Mouse (Mus musculus): ENCODE data around the gene Myo10. TPM values are rescaled to one million over a fixed set of nuclear protein-coding genes. Genes with fewer than 3 reads are reported as not detected.

Gene Myo10
- polyA plus RNA-seq, 1 experiment from 2014 or later: 24.4 TPM

- no peak overlapping the region for H3K9ac ChIP-seq
- no peaks in the 10 kb centered on the region for H3K36me3 ChIP-seq (replicated peaks; ENCODE audit: control insufficient read depth, insufficient read depth)
- ATAC-seq (ENCODE audit: low FRiP score) (no peak), DNase-seq (ENCODE audit: low spot score) (no peak)
- 52% methylated on average over 8 of the region's 8 CpGs for WGBS
- H3K4me2 ChIP-seq (replicated peaks): no peak overlapping the region
- no peaks in the 10 kb centered on the region for H3K27me3 ChIP-seq (ENCODE audit: control insufficient read depth, insufficient read depth, low read length)
- no peak overlapping the region for H3K27ac ChIP-seq
- H3K9me3 ChIP-seq (ENCODE audit: control insufficient read depth, low read length): no peaks in the 10 kb centered on the region
- no peak overlapping the region for H3K4me3 ChIP-seq (replicated peaks; ENCODE audit: low read length)
- H3K4me1 ChIP-seq (replicated peaks; ENCODE audit: control insufficient read depth, insufficient read depth, low read length): no peaks in the 10 kb centered on the region
Observed at GRCm38 (mm10) chr15:25662833-25663519, 40.7 kb downstream of the Myo10 start.

GRCm38 (mm10) chr15:25669283-25670247 is 47.2 kb downstream of the Myo10 start:
- ATAC-seq (ENCODE audit: low FRiP score) (no peak), DNase-seq (ENCODE audit: low spot score) (no peak)
- Histone ChIP-seq H3K4me1 (replicated peaks; ENCODE audit: control insufficient read depth, insufficient read depth, low read length) (0 out of 2 replicates have a peak, but pooled peaks cover 19% of the 10 kb centered on the region), H3K9ac (no peak overlapping the region), H3K36me3 (replicated peaks; ENCODE audit: control insufficient read depth, insufficient read depth) (no peaks in the 10 kb centered on the region), H3K4me2 (replicated peaks) (no peak overlapping the region), H3K9me3 (ENCODE audit: control insufficient read depth, low read length) (no peaks in the 10 kb centered on the region), H3K4me3 (replicated peaks; ENCODE audit: low read length) (no peak overlapping the region), H3K27me3 (ENCODE audit: control insufficient read depth, insufficient read depth, low read length) (no peaks in the 10 kb centered on the region), H3K27ac (no peak overlapping the region)
- 58% methylated on average over 16 of the region's 16 CpGs for WGBS

GRCm38 (mm10) chr15:25673231-25673980 is 51.1 kb downstream of the Myo10 start:
- WGBS: 34% methylated on average over 6 of the region's 6 CpGs
- peaks cover 24% of the 10 kb centered on the region; the same call in 1 of the 2 replicates for H3K4me1 ChIP-seq (replicated peaks; ENCODE audit: control insufficient read depth, insufficient read depth, low read length)

GRCm38 (mm10) chr15:25674099-25674931 is 52.0 kb downstream of the Myo10 start:
- DNase-seq (ENCODE audit: low spot score): no peak
- 42% methylated on average over 17 of the region's 17 CpGs for WGBS
- Histone ChIP-seq H3K36me3 (replicated peaks; ENCODE audit: control insufficient read depth, insufficient read depth) (no peaks in the 10 kb centered on the region), H3K9me3 (ENCODE audit: control insufficient read depth, low read length) (no peaks in the 10 kb centered on the region), H3K27me3 (ENCODE audit: control insufficient read depth, insufficient read depth, low read length) (no peaks in the 10 kb centered on the region), H3K4me2 (replicated peaks) (no peak overlapping the region), H3K27ac (peak overlapping the region; percentile 18; the same call in 1 of the 2 replicates), H3K4me1 (replicated peaks; ENCODE audit: control insufficient read depth, insufficient read depth, low read length) (peaks cover 17% of the 10 kb centered on the region; the same call in 1 of the 2 replicates), H3K9ac (no peak overlapping the region), H3K4me3 (replicated peaks; ENCODE audit: low read length) (no peak overlapping the region)
- ATAC-seq (ENCODE audit: low FRiP score): peak; percentile 25; the same call in 1 of the 2 replicates

More at GRCm38 (mm10) chr15:25673231-25673980, 51.1 kb downstream of the Myo10 start:
- DNase-seq (ENCODE audit: low spot score): no peak
- Histone ChIP-seq H3K4me2 (replicated peaks) (no peak overlapping the region), H3K9me3 (ENCODE audit: control insufficient read depth, low read length) (no peaks in the 10 kb centered on the region), H3K27ac (peak overlapping the region; percentile 18), H3K9ac (no peak overlapping the region), H3K36me3 (replicated peaks; ENCODE audit: control insufficient read depth, insufficient read depth) (no peaks in the 10 kb centered on the region), H3K4me3 (replicated peaks; ENCODE audit: low read length) (no peak overlapping the region), H3K27me3 (ENCODE audit: control insufficient read depth, insufficient read depth, low read length) (no peaks in the 10 kb centered on the region)
- ATAC-seq (ENCODE audit: low FRiP score): peak; percentile 19; the same call in 1 of the 2 replicates

GRCm38 (mm10) chr15:25674932-25675250 is 52.6 kb downstream of the Myo10 start:
- DNase-seq (ENCODE audit: low spot score) (no peak), ATAC-seq (ENCODE audit: low FRiP score) (no peak)
- 82% methylated on average over 4 of the region's 4 CpGs for WGBS
- Histone ChIP-seq H3K36me3 (replicated peaks; ENCODE audit: control insufficient read depth, insufficient read depth) (no peaks in the 10 kb centered on the region), H3K9me3 (ENCODE audit: control insufficient read depth, low read length) (no peaks in the 10 kb centered on the region), H3K4me1 (replicated peaks; ENCODE audit: control insufficient read depth, insufficient read depth, low read length) (peaks cover 17% of the 10 kb centered on the region; the same call in 1 of the 2 replicates), H3K4me3 (replicated peaks; ENCODE audit: low read length) (no peak overlapping the region), H3K9ac (no peak overlapping the region), H3K27ac (no peak overlapping the region), H3K4me2 (replicated peaks) (no peak overlapping the region), H3K27me3 (ENCODE audit: control insufficient read depth, insufficient read depth, low read length) (no peaks in the 10 kb centered on the region)

GRCm38 (mm10) chr15:25675359-25675758 is 53.0 kb downstream of the Myo10 start:
- no peak for ATAC-seq (ENCODE audit: low FRiP score)

GRCm38 (mm10) chr15:25676056-25676785 is 53.9 kb downstream of the Myo10 start:
- Histone ChIP-seq H3K4me3 (replicated peaks; ENCODE audit: low read length) (no peak overlapping the region), H3K27me3 (ENCODE audit: control insufficient read depth, insufficient read depth, low read length) (no peaks in the 10 kb centered on the region), H3K4me2 (replicated peaks) (no peak overlapping the region), H3K9me3 (ENCODE audit: control insufficient read depth, low read length) (no peaks in the 10 kb centered on the region), H3K36me3 (replicated peaks; ENCODE audit: control insufficient read depth, insufficient read depth) (no peaks in the 10 kb centered on the region), H3K4me1 (replicated peaks; ENCODE audit: control insufficient read depth, insufficient read depth, low read length) (peaks cover 25% of the 10 kb centered on the region), H3K27ac (peak overlapping the region; percentile 73), H3K9ac (no peak overlapping the region)
- WGBS: 49% methylated on average over 13 of the region's 13 CpGs
- ATAC-seq (ENCODE audit: low FRiP score): 0 out of 2 replicates have a peak, but pooled peaks have one; percentile 44
- peak; percentile 51 for DNase-seq (ENCODE audit: low spot score)

More at GRCm38 (mm10) chr15:25675359-25675758, 53.0 kb downstream of the Myo10 start:
- no peaks in the 10 kb centered on the region for H3K36me3 ChIP-seq (replicated peaks; ENCODE audit: control insufficient read depth, insufficient read depth)
- no peak overlapping the region for H3K9ac ChIP-seq
- H3K9me3 ChIP-seq (ENCODE audit: control insufficient read depth, low read length): no peaks in the 10 kb centered on the region
- H3K4me2 ChIP-seq (replicated peaks): no peak overlapping the region
- 74% methylated on average over 11 of the region's 11 CpGs for WGBS
- no peak overlapping the region for H3K27ac ChIP-seq
- no peak for DNase-seq (ENCODE audit: low spot score)
- no peaks in the 10 kb centered on the region for H3K27me3 ChIP-seq (ENCODE audit: control insufficient read depth, insufficient read depth, low read length)
- H3K4me1 ChIP-seq (replicated peaks; ENCODE audit: control insufficient read depth, insufficient read depth, low read length): peaks cover 17% of the 10 kb centered on the region; the same call in 1 of the 2 replicates
- no peak overlapping the region for H3K4me3 ChIP-seq (replicated peaks; ENCODE audit: low read length)

GRCm38 (mm10) chr15:25679081-25679480 is 56.8 kb downstream of the Myo10 start:
- ATAC-seq (ENCODE audit: low FRiP score) (no peak), DNase-seq (ENCODE audit: low spot score) (no peak)
- WGBS: 28% methylated on average over 3 of the region's 3 CpGs
- H3K4me1 ChIP-seq (replicated peaks; ENCODE audit: control insufficient read depth, insufficient read depth, low read length): peaks cover 20% of the 10 kb centered on the region
- no peaks in the 10 kb centered on the region for H3K36me3 ChIP-seq (replicated peaks; ENCODE audit: control insufficient read depth, insufficient read depth)
- no peak overlapping the region for H3K27ac ChIP-seq
- no peak overlapping the region for H3K9ac ChIP-seq
- no peak overlapping the region for H3K4me2 ChIP-seq (replicated peaks)
- no peaks in the 10 kb centered on the region for H3K27me3 ChIP-seq (ENCODE audit: control insufficient read depth, insufficient read depth, low read length)
- H3K9me3 ChIP-seq (ENCODE audit: control insufficient read depth, low read length): no peaks in the 10 kb centered on the region
- H3K4me3 ChIP-seq (replicated peaks; ENCODE audit: low read length): no peak overlapping the region
